Mouse (Mus musculus) hindbrain, embryonic 16.5 days (tissue): ENCODE measurements around the gene Hmga1. TPM values are rescaled to one million over a fixed set of nuclear protein-coding genes. Genes with fewer than 3 reads are reported as not detected.

Experiments
- ATAC-seq: fragments of 200-750 bp; cut with Nextera tagmentation; 2 replicates; pipeline ENCODE4 v1.8.0; 2017; ENCODE audit warnings: moderate TSS enrichment, moderate library complexity
- H3K27ac ChIP-seq: fragments of 300-500 bp; sonication (generic); 2 replicates; pipeline ENCODE4 v1.5.1; 2014; ENCODE audit warnings: low read depth, mild to moderate bottlenecking, control low read depth, low read length, moderate library complexity
- H3K27me3 ChIP-seq: fragments of 300-500 bp; sonication (generic); replicated peaks from 2 replicates; pipeline ENCODE4 v1.6.1; 2014; ENCODE audit warnings: low read length; ENCODE audit not compliant: control insufficient read depth, insufficient read depth
- H3K36me3 ChIP-seq: fragments of 300-500 bp; sonication (generic); 2 replicates; pipeline ENCODE4 v1.6.1; 2014; ENCODE audit warnings: mild to moderate bottlenecking, low read length, moderate library complexity, mixed read lengths; ENCODE audit not compliant: control insufficient read depth, insufficient read depth
- H3K4me1 ChIP-seq: fragments of 300-500 bp; sonication (generic); 2 replicates; pipeline ENCODE4 v1.6.1; 2014; ENCODE audit warnings: low read depth, low read length; ENCODE audit not compliant: control insufficient read depth, insufficient read depth
- H3K4me2 ChIP-seq: fragments of 300-500 bp; sonication (generic); 2 replicates; pipeline ENCODE4 v1.6.1; 2014; ENCODE audit warnings: mild to moderate bottlenecking, low read length, control low read depth, moderate library complexity
- H3K4me3 ChIP-seq: fragments of 300-500 bp; sonication (generic); 2 replicates; pipeline ENCODE4 v1.5.1; 2014; ENCODE audit warnings: mild to moderate bottlenecking, low read length, control low read depth, moderate library complexity
- H3K9ac ChIP-seq: fragments of 300-500 bp; sonication (generic); 2 replicates; pipeline ENCODE4 v1.6.1; 2014; ENCODE audit warnings: low read depth, mild to moderate bottlenecking, control low read depth, low read length, moderate library complexity
- H3K9me3 ChIP-seq: fragments of 300-500 bp; sonication (generic); 2 replicates; pipeline ENCODE4 v1.6.1; 2014; ENCODE audit warnings: mild to moderate bottlenecking, low read length, moderate library complexity; ENCODE audit not compliant: control insufficient read depth
- WGBS: fragments of 180-500 bp; shearing (Covaris S2); extraction: QIAGEN DNeasy Blood & Tissue Kit; methylation state at CpG from one replicate; pipeline ENCODE4 v1.1.7; 2014; 5-methylcytosine and 5-hydroxymethylcytosine counted together
- polyA plus RNA-seq: library from polyadenylated mRNA; unstranded; fragments of >200 nt; fragmentation: Nextera tagmentation; extraction: Ambion mirVana; gene quantifications from 2 replicates; pipeline ENCODE4 v1.2.1, GENCODE M21; 2015

Hmga1 gene
- polyA plus RNA-seq, 1 experiment from 2014 or later: 144 TPM

DNA sequence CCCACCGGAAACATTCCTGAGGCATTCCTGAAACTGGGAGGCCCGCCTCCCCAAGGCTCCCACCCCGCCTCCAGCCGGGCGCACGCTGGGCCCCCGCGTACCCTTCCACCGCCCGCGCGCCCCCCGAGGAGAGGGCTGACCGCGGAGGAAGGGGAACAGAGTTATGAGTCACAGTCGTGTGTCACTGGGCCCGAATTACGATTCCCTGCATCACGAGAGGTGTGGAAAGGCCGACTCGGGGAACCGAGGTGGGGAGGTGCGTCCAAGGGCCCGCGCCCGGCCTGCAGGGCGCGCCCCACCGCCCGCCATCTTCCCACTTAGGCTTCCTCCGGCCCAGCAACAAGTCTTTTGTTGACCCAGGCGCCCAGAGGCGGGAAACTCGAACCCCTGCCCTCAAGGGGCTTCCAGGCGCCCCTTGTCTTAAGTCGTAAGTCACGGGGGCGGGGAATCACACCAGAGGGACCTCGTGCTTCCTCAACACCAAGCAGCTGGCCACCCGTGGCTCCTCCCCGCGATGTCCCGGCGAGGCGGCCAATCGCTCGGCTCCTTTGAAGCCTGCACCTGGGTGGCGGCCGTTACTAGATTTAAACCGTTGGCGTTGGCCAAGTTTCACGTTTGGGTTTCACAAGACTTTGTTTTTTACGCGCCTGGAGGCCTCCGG is 655 bp upstream of the Hmga1 start:
- Histone ChIP-seq H3K4me1 (peaks cover 24% of the 10 kb centered on the region), H3K36me3 (no peaks in the 10 kb centered on the region), H3K4me3 (peak overlapping the region; percentile 75), H3K27ac (0 out of 2 replicates have a peak overlapping the region, but pooled peaks have one; percentile 51), H3K9me3 (no peaks in the 10 kb centered on the region), H3K4me2 (peak overlapping the region; percentile 91), H3K9ac (peak overlapping the region; percentile 96), H3K27me3 (peaks cover 8% of the 10 kb centered on the region)
- 1% methylated on average over 54 of the region's 55 CpGs for WGBS
- peak; percentile 16; the same call in 1 of the 2 replicates for ATAC-seq

DNA sequence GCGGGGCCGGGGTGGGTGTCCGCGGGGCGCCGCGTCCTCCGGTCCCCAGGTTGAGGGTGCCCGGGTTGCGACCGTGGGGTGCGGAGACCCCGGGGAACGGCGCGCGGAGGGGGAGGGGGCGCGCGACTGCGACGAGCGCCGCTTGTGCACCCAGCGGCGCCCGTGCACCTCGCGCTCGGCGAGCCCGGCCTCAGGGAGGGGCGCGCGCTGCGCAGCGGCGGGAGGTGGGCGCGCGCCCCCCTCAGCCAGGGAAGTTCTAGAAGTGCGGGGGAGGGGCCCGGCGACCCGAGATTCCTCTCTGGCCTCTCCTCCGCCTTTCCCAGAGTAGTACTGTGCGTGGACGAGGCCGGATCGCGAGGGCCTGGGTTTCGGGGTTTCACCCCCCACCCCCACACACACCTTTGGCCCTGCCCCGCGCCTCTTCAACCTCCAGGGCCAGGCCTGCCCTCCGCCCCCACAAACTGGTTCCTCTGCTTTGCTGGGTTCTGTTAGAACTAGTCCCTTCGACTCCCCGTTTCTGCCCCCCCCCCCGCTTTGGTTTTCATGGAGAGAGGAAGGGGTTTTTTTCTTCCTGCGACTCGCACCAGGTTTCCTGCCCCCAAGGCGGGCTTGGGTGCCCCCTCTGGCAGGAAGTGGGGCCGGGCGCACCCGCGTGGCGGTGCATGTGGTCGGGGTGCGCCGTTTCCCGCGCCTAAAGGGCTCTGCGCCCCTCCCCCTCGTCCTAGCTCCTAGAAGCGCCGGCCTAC is 1.1 kb downstream of the Hmga1 start:
- Histone ChIP-seq H3K9me3 (no peaks in the 10 kb centered on the region), H3K4me3 (peak overlapping the region; percentile 75), H3K9ac (peak overlapping the region; percentile 96), H3K36me3 (0 out of 2 replicates have a peak, but pooled peaks cover 3% of the 10 kb centered on the region), H3K27me3 (peaks cover 8% of the 10 kb centered on the region), H3K4me2 (peak overlapping the region; percentile 91), H3K4me1 (peaks cover 24% of the 10 kb centered on the region), H3K27ac (peak overlapping the region; percentile 82)
- peak; percentile 34 for ATAC-seq
- under 1% methylated on average over 67 of the region's 75 CpGs for WGBS

DNA sequence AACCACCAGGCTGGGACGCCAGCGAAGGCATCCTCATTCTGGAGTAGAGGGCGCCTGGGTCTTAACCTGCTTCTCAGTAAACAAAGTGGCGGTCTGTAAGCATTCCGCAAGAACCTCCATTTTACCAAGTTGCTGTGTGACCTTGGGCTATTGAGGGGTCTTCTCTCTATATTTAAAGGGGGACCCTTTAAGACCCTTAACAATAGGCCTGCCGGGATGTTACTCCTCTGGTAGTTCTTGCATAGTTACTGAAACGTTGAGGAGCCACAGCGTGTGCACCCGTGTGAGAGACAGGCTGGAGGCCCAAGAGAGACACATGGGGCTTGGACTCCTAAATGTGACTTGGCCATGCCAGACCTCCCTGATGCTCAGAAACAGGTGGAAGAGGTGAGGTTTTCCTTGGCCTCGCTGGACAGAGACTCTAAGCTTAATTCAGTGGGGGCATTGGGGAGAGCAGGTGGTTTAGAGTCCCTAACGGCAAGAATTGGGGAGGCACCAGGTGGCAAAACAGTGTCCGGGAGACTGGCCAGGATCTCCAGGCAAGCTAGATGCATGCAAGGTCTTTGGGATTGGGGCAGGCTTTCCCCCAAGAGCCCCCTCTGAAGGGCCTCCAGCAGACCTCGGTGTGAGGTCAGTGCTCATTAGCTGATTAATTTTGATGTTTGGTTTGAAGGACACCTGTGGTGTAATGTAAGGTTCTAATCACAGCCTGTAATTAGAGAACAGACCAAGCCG is 1.8 kb downstream of the Hmga1 start:
- peak overlapping the region; percentile 75 for H3K4me3 ChIP-seq
- no peak for ATAC-seq
- H3K27ac ChIP-seq: peak overlapping the region; percentile 82
- H3K4me2 ChIP-seq: peak overlapping the region; percentile 91
- peaks cover 24% of the 10 kb centered on the region for H3K4me1 ChIP-seq
- H3K9ac ChIP-seq: peak overlapping the region; percentile 96
- no peaks in the 10 kb centered on the region for H3K9me3 ChIP-seq
- 6% methylated on average over 14 of the region's 14 CpGs for WGBS
- peaks cover 8% of the 10 kb centered on the region for H3K27me3 ChIP-seq
- H3K36me3 ChIP-seq: 0 out of 2 replicates have a peak, but pooled peaks cover 3% of the 10 kb centered on the region

DNA sequence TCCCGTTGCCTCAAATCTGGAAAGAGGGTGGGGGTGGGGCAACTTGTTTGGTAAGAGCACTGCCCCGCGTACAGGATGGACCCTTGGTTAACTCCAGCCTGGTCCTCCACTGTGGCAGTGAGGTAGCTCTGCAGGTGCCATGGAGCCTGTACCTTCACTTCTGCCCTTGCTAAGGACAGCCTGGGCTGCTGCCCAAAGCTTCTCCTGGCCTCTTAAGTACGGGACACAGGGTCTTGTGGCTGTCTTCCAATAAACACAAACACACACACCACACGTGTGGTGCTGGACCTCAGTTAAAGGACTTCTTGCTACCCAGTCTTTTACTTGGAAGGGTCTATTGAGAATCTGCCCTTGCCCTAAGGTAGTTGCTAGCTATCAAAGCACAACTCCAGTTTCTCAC is 2.5 kb downstream of the Hmga1 start:
- WGBS: 9% methylated on average over 5 of the region's 5 CpGs
- H3K4me3 ChIP-seq: peak overlapping the region; percentile 75; the same call in 1 of the 2 replicates

DNA sequence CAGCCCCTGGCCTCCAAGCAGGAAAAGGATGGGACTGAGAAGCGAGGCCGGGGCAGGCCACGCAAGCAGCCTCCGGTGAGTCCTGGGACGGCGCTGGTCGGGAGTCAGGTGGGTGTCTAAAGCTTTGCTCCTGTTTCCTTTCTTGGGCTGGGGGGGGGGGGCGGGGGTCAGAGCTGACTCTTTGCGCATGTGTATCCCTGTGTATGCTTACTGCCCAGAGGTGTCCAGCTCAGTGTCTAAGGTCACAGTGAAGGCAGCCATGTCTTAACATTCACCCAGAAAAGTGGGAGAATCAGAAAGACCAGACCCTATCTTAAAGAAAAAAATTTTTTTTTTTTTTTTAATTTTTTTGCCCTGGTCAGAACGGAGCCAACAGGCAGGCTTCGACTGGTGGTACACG is 3.3 kb downstream of the Hmga1 start:
- H3K27me3 ChIP-seq: peaks cover 8% of the 10 kb centered on the region
- H3K4me1 ChIP-seq: peaks cover 28% of the 10 kb centered on the region
- no peak for ATAC-seq
- 76% methylated on average over 10 of the region's 12 CpGs for WGBS
- H3K4me3 ChIP-seq: no peak overlapping the region
- H3K36me3 ChIP-seq: 0 out of 2 replicates have a peak, but pooled peaks cover 3% of the 10 kb centered on the region
- H3K9me3 ChIP-seq: no peaks in the 10 kb centered on the region
- H3K4me2 ChIP-seq: no peak overlapping the region
- H3K27ac ChIP-seq: no peak overlapping the region
- no peak overlapping the region for H3K9ac ChIP-seq

More for the DNA sequence above, 2.5 kb downstream of the Hmga1 start:
- no peak for ATAC-seq
- peak overlapping the region; percentile 91 for H3K4me2 ChIP-seq
- H3K27me3 ChIP-seq: peaks cover 8% of the 10 kb centered on the region
- no peaks in the 10 kb centered on the region for H3K9me3 ChIP-seq
- H3K36me3 ChIP-seq: 0 out of 2 replicates have a peak, but pooled peaks cover 3% of the 10 kb centered on the region
- H3K9ac ChIP-seq: no peak overlapping the region
- peaks cover 24% of the 10 kb centered on the region for H3K4me1 ChIP-seq
- no peak overlapping the region for H3K27ac ChIP-seq

DNA sequence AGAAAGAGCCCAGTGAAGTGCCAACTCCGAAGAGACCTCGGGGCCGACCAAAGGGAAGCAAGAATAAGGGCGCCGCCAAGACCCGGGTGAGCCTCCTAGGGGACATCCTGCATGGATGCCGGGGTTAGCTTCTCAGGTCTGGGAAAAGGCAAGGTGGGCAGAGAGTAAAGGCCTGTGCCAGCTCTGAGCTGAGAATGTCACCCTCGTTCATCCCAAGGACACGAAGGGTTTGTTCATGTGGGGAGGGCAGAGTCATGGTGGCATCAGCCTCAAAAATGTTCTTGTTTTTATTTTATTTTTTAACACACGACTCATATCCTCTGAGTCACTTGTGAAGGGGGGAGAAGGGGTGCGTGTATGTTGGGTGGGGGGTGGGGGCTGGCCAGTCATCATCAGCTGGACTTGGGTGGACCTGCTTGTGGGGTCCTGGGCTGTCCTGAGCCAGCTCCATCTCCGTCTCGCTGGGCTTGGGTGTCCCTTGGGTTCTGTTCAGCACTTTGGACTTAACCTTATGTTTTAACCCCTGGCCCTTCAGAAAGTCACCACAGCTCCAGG is 4.7 kb downstream of the Hmga1 start:
- 86% methylated on average over 13 of the region's 13 CpGs for WGBS
- H3K4me1 ChIP-seq: peaks cover 28% of the 10 kb centered on the region
- H3K9ac ChIP-seq: no peak overlapping the region
- no peaks in the 10 kb centered on the region for H3K27me3 ChIP-seq
- no peak overlapping the region for H3K4me2 ChIP-seq
- ATAC-seq: no peak
- no peak overlapping the region for H3K27ac ChIP-seq
- no peaks in the 10 kb centered on the region for H3K9me3 ChIP-seq
- H3K36me3 ChIP-seq: 0 out of 2 replicates have a peak, but pooled peaks cover 3% of the 10 kb centered on the region
- H3K4me3 ChIP-seq: no peak overlapping the region

DNA sequence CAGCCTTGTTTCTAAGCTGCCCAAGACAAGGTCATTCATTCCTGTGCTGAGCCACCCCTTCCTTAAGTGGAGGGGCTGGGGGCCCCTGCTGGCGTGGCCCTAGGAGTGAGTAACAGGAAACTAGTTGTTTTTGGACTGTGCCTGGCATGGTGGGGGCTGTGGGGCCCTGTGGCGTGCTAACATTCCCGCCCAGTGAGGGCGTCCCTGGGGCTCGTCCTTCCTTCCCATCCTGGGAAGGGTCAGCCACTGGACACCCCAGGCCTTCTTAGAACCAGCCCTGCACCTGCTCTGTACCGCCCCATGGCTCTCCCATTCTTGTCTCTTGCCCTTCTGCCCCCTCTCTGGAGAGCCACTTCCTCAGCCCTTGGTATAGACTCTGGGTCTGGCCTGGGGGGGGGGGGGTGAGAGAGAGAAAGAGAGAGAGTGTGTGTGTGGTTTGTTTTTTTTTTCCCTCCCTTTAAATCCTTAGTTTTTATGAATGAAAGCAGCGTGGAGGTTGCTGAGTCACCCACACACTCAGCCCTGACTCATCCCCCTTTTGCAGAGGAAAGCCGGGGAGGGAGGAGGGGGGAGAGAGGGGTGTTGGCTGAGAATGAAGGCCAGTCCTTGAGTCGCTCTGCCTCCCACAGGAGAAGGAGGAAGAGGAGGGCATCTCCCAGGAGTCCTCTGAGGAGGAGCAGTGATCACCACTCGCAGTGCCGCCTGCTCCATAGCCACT is 5.7 kb downstream of the Hmga1 start:
- WGBS: 53% methylated on average over 9 of the region's 11 CpGs
- H3K4me3 ChIP-seq: no peak overlapping the region
- H3K9me3 ChIP-seq: no peaks in the 10 kb centered on the region
- no peak for ATAC-seq
- H3K4me2 ChIP-seq: no peak overlapping the region
- H3K36me3 ChIP-seq: 0 out of 2 replicates have a peak, but pooled peaks cover 3% of the 10 kb centered on the region
- no peak overlapping the region for H3K9ac ChIP-seq
- H3K4me1 ChIP-seq: peaks cover 37% of the 10 kb centered on the region
- H3K27ac ChIP-seq: no peak overlapping the region
- H3K27me3 ChIP-seq: no peaks in the 10 kb centered on the region

DNA sequence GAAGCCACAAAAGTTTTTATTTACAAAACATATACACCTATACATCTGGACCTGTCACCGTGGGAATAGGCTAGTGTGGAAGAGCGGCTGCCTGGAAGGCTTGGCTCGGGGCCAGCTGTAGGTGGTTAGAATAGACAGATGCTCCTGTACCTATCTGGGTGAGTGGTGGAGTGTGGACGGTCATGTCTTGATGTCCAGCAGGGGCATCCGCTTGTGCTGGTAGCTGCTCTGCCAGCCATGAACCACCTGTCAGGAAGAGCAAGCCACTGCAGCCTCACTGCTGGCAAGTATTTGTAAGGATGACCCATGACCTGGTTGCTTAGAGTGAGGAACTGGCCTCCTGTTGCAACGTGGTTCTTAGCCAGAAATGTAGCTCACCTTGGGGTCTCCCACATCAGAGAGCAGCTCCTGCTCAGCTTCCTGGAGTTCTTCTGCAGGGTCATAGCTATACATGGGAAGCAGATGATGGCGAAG is 7.5 kb downstream of the Hmga1 start:
- Histone ChIP-seq H3K9ac (no peak overlapping the region), H3K4me3 (no peak overlapping the region), H3K27me3 (no peaks in the 10 kb centered on the region), H3K27ac (no peak overlapping the region), H3K36me3 (0 out of 2 replicates have a peak, but pooled peaks cover 3% of the 10 kb centered on the region), H3K4me1 (peaks cover 24% of the 10 kb centered on the region), H3K9me3 (no peaks in the 10 kb centered on the region), H3K4me2 (no peak overlapping the region)
- no peak for ATAC-seq
- 46% methylated on average over 7 of the region's 7 CpGs for WGBS
